Mouse (Mus musculus) kidney, postnatal 0 days (tissue): ENCODE measurements around the gene Lgals2. TPM values are rescaled to one million over a fixed set of nuclear protein-coding genes. Genes with fewer than 3 reads are reported as not detected.
"Not testable (repeated sequence)": the region's sequence is repeated elsewhere in the genome, so short reads cannot be mapped to it uniquely, and the experiment has no call there.

Source experiments
- ATAC-seq: fragments of 200-750 bp; cut with Nextera tagmentation; replicated peaks from 2 replicates; pipeline ENCODE4 v1.8.0; 2017; ENCODE audit warnings: low read depth, moderate number of reproducible peaks, moderate TSS enrichment, moderate library complexity; ENCODE audit not compliant: low FRiP score
- DNase-seq: peaks from one replicate; pipeline ENCODE4 v3.0.0-alpha.2; 2016; ENCODE audit warnings: low spot score
- H3K27ac ChIP-seq: fragments of 300-500 bp; sonication (generic); 2 replicates; pipeline ENCODE4 v1.5.1; 2014; ENCODE audit warnings: mild to moderate bottlenecking
- H3K27me3 ChIP-seq: fragments of 300-500 bp; sonication (generic); 2 replicates; pipeline ENCODE4 v1.6.1; 2014; ENCODE audit warnings: low read length, mixed read lengths; ENCODE audit not compliant: insufficient read depth
- H3K36me3 ChIP-seq: fragments of 300-500 bp; sonication (generic); 2 replicates; pipeline ENCODE4 v1.6.1; 2014; ENCODE audit warnings: low read length, mixed read lengths; ENCODE audit not compliant: insufficient read depth
- H3K4me1 ChIP-seq: fragments of 300-500 bp; sonication (generic); replicated peaks from 2 replicates; pipeline ENCODE4 v1.6.1; 2014; ENCODE audit warnings: antibody characterized with exemption, low read length, mixed read lengths; ENCODE audit not compliant: insufficient read depth
- H3K4me2 ChIP-seq: fragments of 300-500 bp; sonication (generic); 2 replicates; pipeline ENCODE4 v1.6.1; 2014; ENCODE audit warnings: mild to moderate bottlenecking, low read length, moderate library complexity, mixed read lengths
- H3K4me3 ChIP-seq: fragments of 300-500 bp; sonication (generic); replicated peaks from 2 replicates; pipeline ENCODE4 v1.5.1; 2014; ENCODE audit warnings: low read depth, low read length
- H3K9ac ChIP-seq: fragments of 300-500 bp; sonication (generic); 2 replicates; pipeline ENCODE4 v1.6.1; 2014; ENCODE audit warnings: low read depth, low read length
- H3K9me3 ChIP-seq: fragments of 300-500 bp; sonication (generic); replicated peaks from 2 replicates; pipeline ENCODE4 v1.6.1; 2016; ENCODE audit warnings: low read length, inconsistent platforms, mixed read lengths
- CTCF ChIP-seq: IDR thresholded peaks from 2 replicates; pipeline ENCODE4 v1.5.1; 2016; ENCODE audit warnings: antibody characterized with exemption, low read depth, mild to moderate bottlenecking, moderate library complexity
- WGBS: fragments of 180-500 bp; shearing (Covaris S2); extraction: QIAGEN DNeasy Blood & Tissue Kit; methylation state at CpG from one replicate; pipeline ENCODE4 v1.1.7; 2014; 5-methylcytosine and 5-hydroxymethylcytosine counted together
- polyA plus RNA-seq: library from polyadenylated mRNA; unstranded; fragments of >200 nt; fragmentation: Nextera tagmentation; extraction: Ambion mirVana; gene quantifications from 2 replicates; pipeline ENCODE4 v1.2.1, GENCODE M21; 2015

Gene Lgals2
- polyA plus RNA-seq, 1 experiment from 2014 or later, result 0.91 TPM

GRCm38 (mm10) chr15:78857009-78857408 is 1.7 kb upstream of the Lgals2 start:
- no peak for TF ChIP-seq CTCF
- H3K4me3 ChIP-seq, result no peak overlapping the region
- H3K36me3 ChIP-seq, result no peaks in the 10 kb centered on the region
- no peak overlapping the region for H3K4me2 ChIP-seq
- H3K9me3 ChIP-seq, result no peaks in the 10 kb centered on the region
- no peak for ATAC-seq
- H3K27me3 ChIP-seq, result no peaks in the 10 kb centered on the region
- DNase-seq, result no peak
- H3K27ac ChIP-seq, result no peak overlapping the region
- no peaks in the 10 kb centered on the region for H3K4me1 ChIP-seq
- 67% methylated on average over 7 of the region's 7 CpGs for WGBS
- no peak overlapping the region for H3K9ac ChIP-seq

- no peak overlapping the region for H3K27ac ChIP-seq
- ATAC-seq (peak; percentile 40), DNase-seq (peak; percentile 93)
- no peaks in the 10 kb centered on the region for H3K27me3 ChIP-seq
- peak; percentile 94 for TF ChIP-seq CTCF
- H3K9me3 ChIP-seq, result no peaks in the 10 kb centered on the region
- 13% methylated on average over 13 of the region's 13 CpGs for WGBS
- H3K4me1 ChIP-seq, result 0 out of 2 replicates have a peak, but pooled peaks cover 3% of the 10 kb centered on the region
- no peak overlapping the region for H3K9ac ChIP-seq
- peaks cover 14% of the 10 kb centered on the region; the same call in 1 of the 2 replicates for H3K36me3 ChIP-seq
- H3K4me3 ChIP-seq, result no peak overlapping the region
- H3K4me2 ChIP-seq, result no peak overlapping the region
These were observed 3.7 kb downstream of the Lgals2 start for GRCm38 (mm10) chr15:78851505-78852153.

GRCm38 (mm10) chr15:78850944-78851343 is 4.4 kb downstream of the Lgals2 start:
- Histone ChIP-seq H3K27ac (no peak overlapping the region), H3K36me3 (peaks cover 14% of the 10 kb centered on the region; the same call in 1 of the 2 replicates), H3K9ac (no peak overlapping the region), H3K4me2 (no peak overlapping the region), H3K4me1 (peaks cover 8% of the 10 kb centered on the region), H3K27me3 (no peaks in the 10 kb centered on the region), H3K4me3 (no peak overlapping the region), H3K9me3 (no peaks in the 10 kb centered on the region)
- WGBS, result 62% methylated on average over 6 of the region's 6 CpGs
- no peak for TF ChIP-seq CTCF
- DNase-seq (no peak), ATAC-seq (no peak)

- peak overlapping the region; percentile 8; the same call in 1 of the 2 replicates for H3K27ac ChIP-seq
- H3K4me3 ChIP-seq, result no peak overlapping the region
- H3K9ac ChIP-seq, result no peak overlapping the region
- ATAC-seq (peak; percentile 20), DNase-seq (no peak)
- H3K27me3 ChIP-seq, result no peaks in the 10 kb centered on the region
- no peaks in the 10 kb centered on the region for H3K9me3 ChIP-seq
- WGBS, result 57% methylated on average over 15 of the region's 15 CpGs
- peaks cover 14% of the 10 kb centered on the region; the same call in 1 of the 2 replicates for H3K36me3 ChIP-seq
- H3K4me1 ChIP-seq, result peaks cover 15% of the 10 kb centered on the region
- H3K4me2 ChIP-seq, result no peak overlapping the region
- no peak for TF ChIP-seq CTCF
These were observed 5.1 kb downstream of the Lgals2 start for GRCm38 (mm10) chr15:78850059-78850824.

- H3K9ac ChIP-seq, result no peak overlapping the region
- H3K4me2 ChIP-seq, result no peak overlapping the region
- no peaks in the 10 kb centered on the region for H3K9me3 ChIP-seq
- no peak overlapping the region for H3K27ac ChIP-seq
- DNase-seq, result no peak
- ATAC-seq, result no peak
- 86% methylated on average over 12 of the region's 12 CpGs for WGBS
- H3K4me3 ChIP-seq, result no peak overlapping the region
- TF ChIP-seq CTCF, result no peak
- peaks cover 21% of the 10 kb centered on the region for H3K4me1 ChIP-seq
- H3K27me3 ChIP-seq, result no peaks in the 10 kb centered on the region
- peaks cover 14% of the 10 kb centered on the region; the same call in 1 of the 2 replicates for H3K36me3 ChIP-seq
These were observed 5.8 kb downstream of the Lgals2 start for GRCm38 (mm10) chr15:78849485-78849884.

- ATAC-seq (no peak), DNase-seq (peak; percentile 80)
- peaks cover 26% of the 10 kb centered on the region for H3K4me1 ChIP-seq
- H3K4me2 ChIP-seq, result no peak overlapping the region
- H3K4me3 ChIP-seq, result no peak overlapping the region
- 30% methylated on average over 5 of the region's 5 CpGs for WGBS
- no peak overlapping the region for H3K27ac ChIP-seq
- no peak overlapping the region for H3K9ac ChIP-seq
- peaks cover 14% of the 10 kb centered on the region; the same call in 1 of the 2 replicates for H3K36me3 ChIP-seq
- no peaks in the 10 kb centered on the region for H3K27me3 ChIP-seq
- no peaks in the 10 kb centered on the region for H3K9me3 ChIP-seq
- peak; percentile 95 for TF ChIP-seq CTCF
These were observed 6.9 kb downstream of the Lgals2 start for GRCm38 (mm10) chr15:78848467-78848866.

- DNase-seq, H3K9me3 ChIP-seq, H3K27ac ChIP-seq, ATAC-seq, H3K4me3 ChIP-seq, H3K27me3 ChIP-seq, H3K4me2 ChIP-seq: not testable (repeated sequence)
- Histone ChIP-seq H3K9ac (0 out of 2 replicates have a peak overlapping the region, but pooled peaks have one; percentile 8), H3K36me3 (peaks cover 14% of the 10 kb centered on the region; the same call in 1 of the 2 replicates), H3K4me1 (peaks cover 26% of the 10 kb centered on the region)
- 84% methylated on average over 6 of the region's 7 CpGs for WGBS
These were observed 8.5 kb downstream of the Lgals2 start for GRCm38 (mm10) chr15:78846805-78847204.
